Mouse (Mus musculus) MEL (cell line): ENCODE measurements around the gene Tmco4.

ENCODE experiments used
- CTCF ChIP-seq, 3 experiments: IDR thresholded peaks in 2 of 3; conservative IDR thresholded peaks in 1 of 3; 2 replicates each; pipeline ENCODE4 v1.5.1; 2011 to 2012; ENCODE audit warnings: low read length in 3 of 3, low read depth in 2 of 3, mild to moderate bottlenecking in 2 of 3, improper control_type of control experiment in 1 of 3, inconsistent platforms in 1 of 3, mixed read lengths in 1 of 3, moderate library complexity in 1 of 3; ENCODE audit not compliant: control insufficient read depth in 1 of 3, insufficient read depth in 1 of 3, poor library complexity in 1 of 3, severe bottlenecking in 1 of 3
- POLR2AphosphoS2 ChIP-seq: IDR thresholded peaks from 2 replicates; pipeline ENCODE4 v1.6.1; 2011; ENCODE audit warnings: low read length, improper control_type of control experiment

DNA sequence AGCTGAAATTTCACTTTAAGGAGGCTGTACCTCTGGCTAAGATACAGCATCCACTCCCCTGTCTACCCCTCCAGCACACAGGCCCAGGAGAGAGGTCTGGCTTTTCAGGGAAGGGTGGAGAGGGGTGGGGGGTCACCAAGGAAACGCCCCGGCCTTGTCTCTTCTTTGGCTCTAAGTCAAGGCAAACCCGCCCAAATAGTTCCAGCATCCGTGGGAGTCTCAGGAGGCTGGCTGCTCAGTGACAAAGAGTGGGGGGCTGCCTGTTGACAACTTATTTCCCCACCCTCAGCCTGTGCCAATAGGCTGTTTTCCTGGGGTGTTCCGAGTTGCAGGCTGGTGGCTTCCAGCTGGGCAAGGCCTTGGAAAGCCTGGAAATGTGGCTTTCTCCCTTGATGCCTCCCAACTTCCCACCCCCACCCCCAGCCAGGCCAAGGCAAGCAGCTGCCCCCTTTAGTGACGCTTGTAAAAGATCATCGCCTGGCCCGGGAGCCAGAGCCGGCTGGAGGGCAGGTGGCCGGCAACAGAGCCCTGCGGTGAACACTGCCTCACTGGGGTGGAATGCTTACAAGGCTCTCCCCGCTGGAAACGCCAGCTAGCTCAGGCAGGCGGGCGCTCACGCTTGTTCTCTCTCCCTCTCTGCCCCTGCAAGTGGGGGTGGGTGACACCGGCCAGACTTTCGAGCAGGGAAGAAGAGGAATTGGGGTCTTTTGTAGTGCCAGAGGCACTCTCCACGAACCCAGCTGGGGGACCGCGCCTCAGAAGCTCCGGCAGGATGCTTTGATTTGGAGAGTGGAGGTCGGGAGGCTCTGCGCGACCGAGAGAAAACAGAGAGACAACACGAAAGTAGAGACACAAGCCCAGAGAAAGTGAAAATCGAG lies 119.0 kb downstream of the Tmco4 start:
- TF ChIP-seq CTCF (IDR thresholded peaks at IDR 0.05 in 2 of 3, conservative IDR thresholded peaks at IDR 0.05 in 1 of 3; ENCODE audit: control insufficient read depth in 1 of 3, insufficient read depth in 1 of 3, low read depth in 2 of 3, low read length in 3 of 3, poor library complexity in 1 of 3, severe bottlenecking in 1 of 3) (no peak), POLR2AphosphoS2 (no peak)
